Mouse (Mus musculus): ENCODE measurements around the gene Hira.
"Not testable (repeated sequence)": the region's sequence is repeated elsewhere in the genome, so short reads cannot be mapped to it uniquely, and the experiment has no call there.

Gene Hira

DNA sequence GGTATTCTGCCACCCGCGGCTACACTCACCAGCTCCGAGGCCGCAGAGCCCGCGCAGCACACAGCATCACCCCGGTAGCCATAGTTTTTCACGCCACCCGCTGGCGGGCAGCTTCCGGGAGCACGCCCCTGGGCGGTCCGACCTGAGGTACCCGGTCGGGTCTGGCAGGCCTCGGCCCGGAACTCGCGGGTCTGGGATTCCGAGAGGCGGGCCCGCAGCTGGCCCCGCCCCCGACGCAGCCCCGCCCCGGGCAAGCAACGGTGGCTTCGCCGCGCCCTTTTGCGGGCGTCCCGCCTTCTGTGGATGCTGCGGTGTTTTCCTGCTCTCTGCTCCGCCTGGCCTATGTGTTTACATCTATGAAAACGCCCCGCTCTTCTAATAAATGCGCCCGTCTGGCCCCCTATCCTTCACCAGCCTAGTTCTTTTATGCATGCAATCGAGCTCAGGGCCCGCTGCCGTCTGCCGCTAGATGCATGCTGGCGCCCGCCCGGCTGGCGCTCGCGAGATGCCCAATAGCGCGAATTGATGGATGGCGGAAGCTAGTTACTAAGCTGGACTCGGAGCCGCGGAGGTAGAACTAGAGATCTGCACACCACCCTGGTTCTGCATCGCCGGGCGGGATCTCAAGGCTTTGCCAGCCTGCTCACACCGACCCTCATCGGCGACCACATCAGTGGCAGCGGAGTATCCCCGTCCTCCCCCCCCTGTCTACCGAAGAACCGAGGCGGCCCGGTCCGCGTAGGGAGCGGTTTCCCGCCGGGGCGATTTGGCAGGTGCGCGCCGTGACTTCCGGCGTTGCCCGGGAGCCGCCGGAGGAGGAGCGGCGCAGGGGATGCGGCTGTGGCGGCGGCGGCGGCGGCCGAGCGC, at the start of gene Hira, which contains the start of gene Mrpl40:
TSS of gene Hira (plus strand) at position 596 of the 867 bp plus-strand sequence.
TSS of gene Mrpl40 (minus strand) at position 421 of the 867 bp plus-strand sequence.
- DNase-seq (ENCODE audit: low spot score in 2 of 2), result peak; percentile 90 to 93

DNA sequence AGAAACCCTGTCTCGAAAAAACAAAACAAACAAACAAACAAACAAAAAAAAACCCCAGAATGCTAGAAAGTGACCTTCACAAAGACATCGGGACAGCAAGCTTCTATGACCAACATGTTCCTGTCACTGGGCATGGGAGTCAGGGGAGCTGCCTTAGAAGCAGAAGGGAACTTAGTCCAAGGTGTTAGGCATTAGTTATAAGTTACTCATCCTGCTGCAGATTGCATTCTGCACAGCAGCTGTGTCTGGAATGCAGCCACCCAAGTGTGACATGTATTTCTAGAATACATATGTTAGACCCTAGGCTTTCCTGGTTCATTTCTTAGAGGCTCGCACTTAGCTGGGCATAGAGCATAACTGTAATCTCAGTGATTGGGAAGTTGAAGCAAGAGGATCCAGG, 48.2 kb upstream of the Hira start:
- no peak for DNase-seq (ENCODE audit: low spot score in 2 of 2)

DNA sequence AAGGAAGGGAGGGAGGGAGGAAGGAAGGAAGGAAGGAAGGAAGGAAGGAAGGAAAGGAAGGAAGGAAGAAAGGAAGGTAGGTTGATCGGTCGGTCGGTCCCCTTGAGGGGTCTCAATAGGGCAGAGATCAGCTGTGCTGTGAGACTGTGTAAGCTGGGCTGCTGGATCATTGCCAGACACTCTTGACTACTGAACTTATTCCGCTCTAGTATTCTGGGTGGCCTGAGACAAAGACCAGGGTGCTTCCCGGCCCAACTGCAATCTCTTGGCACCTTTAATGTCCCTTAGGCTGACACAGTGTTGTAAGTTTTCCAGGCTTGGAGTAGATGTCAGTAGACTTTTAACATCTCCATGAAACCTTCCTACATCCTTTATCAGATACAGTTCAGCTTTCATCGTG, 47.7 kb upstream of the Hira start:
- no peak for DNase-seq (ENCODE audit: low spot score in 2 of 2)

DNA sequence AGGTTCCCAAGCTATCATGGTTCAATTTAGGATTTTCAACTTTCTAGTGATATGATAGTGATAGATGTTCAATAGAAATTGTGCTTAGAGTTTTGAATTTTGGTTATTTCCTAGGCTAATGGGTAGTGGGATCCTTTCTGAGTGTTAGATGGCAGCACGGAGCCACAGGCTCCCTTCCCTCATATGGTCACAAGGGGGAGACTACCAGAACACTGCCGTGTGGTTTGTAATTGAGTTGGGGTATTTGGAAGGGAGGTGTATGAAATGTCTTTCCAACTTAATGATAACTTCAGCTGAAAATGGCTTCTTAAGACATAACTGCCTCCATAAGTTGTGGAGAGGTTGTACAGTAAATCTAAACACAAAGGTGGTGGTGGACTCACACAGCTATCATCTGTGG, 43.4 kb upstream of the Hira start:
- no peak for DNase-seq (ENCODE audit: low spot score in 2 of 2)

DNA sequence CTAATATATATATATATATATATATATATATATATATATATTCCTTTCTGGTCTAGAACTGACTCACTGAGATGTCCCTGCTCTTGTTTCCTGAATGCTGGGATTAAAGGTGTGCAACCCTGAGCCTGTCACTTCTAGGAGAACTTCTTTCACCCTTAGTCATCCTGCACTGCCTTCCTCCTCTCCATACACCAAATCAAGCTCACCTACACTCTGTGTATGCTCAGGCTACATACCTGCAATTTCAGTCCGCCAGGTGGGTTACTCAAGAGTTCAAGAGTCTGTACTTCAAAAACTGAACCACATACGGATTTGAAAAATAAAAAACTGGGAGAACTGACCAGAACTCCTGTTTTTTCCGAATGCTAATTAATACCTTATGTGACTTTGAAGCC, 40.8 kb upstream of the Hira start:
- no peak for DNase-seq (ENCODE audit: low spot score in 2 of 2)

DNA sequence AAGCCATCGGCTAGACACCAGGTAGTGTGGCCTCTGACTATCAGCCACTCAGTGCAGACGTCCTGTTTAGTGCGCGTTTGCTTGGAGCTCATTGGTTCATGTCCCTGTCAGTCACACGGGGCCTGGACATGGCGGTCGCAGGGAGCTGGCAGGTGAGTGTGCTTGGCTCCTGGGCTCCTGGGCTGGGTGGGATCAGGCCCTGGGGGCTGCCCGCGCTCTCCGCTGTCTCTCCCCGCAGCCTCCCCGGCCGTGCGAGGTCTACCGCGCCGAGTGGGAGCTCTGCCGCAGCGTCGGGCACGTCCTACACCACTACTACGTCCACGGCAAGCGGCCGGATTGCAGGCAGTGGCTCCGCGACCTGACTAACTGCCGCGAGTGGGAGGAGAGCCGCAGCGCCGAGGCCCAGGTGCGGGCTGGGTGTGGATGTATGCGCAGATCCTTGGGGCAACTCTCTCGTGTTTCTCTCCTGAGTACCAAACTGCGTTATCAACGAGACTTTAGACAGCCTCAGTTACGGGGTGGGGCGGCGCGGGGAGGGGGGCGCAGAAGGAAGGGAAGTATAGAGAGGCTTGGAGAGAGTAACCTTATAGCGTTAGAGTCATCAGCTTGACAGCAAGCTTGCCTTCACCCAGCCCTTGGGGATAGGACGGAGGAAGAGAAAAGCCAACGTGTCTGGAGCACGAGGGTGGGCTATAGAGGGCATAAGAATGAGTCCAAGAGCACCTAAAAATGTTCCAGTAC, 40.2 kb upstream of the Hira start, which contains the start of the genes 2510002D24Rik and Gm28539:
TSS of gene 2510002D24Rik (plus strand) at position 111 of the 741 bp plus-strand sequence.
TSS of gene Gm28539 (plus strand) at position 117 of the 741 bp plus-strand sequence.
- peak; percentile 81 to 88 for DNase-seq (ENCODE audit: low spot score in 2 of 2)

DNA sequence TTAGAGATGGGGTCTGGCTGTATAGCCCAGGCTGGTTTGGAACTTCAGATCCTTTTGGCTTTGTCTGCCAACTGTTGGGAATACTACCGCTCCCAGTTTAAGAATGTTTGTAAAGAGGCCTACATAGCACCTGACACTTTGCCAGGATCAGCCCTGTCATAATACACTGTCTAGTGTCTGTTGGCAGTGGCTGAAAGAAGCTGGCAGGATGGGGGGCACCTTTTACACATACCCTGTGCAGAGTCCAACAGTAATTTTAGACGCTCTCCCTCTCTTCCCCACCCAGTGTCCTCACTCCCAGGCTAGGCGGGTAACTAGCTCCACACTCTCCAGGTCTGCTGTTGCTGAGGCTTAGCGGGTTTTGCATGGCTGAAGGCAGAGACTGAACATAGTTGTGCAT, 38.5 kb upstream of the Hira start:
- DNase-seq (ENCODE audit: low spot score in 2 of 2), result no peak

DNA sequence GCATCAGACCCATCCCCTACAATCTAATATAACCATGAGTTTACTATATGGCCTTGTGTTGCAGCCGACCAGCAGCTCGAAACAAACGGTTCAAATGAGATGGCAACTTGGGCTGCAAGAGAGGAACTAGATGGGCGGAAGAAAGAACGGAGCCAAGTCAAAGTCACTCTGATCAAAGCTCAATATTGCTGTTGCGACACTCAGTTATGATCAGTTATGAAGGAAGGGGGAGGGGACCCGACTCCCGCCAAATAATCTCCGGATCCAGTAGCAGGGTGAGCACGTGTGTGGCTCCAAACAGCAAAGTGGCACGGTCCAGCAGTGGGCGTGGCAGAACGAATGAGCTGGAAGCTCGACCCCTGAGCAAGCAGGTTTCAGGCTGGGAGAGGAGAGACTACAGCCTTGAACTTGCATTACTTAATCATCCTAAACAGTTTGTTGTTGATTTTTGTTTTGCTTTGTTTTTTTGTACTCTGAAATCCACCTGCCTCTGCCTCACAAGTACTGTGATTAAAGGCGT, 30.5 kb upstream of the Hira start:
- DNase-seq (ENCODE audit: low spot score in 2 of 2), result no peak

DNA sequence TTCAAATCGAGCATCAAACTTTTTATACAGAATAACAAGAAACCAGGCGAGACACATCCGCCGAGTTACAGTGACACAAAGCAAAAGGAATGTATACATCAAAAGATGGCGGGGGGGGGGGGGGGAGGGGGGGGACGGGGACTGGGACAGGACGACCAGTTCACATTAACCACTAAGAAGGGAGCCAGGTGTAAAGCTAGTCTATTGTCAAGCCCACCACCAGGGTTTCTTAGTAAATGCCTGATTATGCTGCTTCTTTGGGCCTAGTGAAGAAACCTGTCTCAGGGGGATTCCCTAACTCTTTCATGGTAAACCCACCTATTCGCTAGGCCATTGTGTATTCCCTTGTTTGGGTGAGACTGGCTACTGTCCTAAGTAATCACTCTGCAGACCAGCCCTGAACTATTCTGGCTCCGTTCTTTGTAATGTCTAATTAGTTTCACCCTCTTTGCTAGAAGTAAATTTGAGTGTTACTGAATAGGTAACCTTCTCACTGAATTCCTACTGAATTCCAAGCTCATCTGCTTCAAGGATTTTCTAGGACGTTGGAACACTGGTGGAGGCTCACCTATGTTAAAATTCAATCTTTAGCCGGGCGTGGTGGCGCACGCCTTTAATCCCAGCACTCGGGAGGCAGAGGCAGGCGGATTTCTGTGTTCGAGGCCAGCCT, 27.2 kb upstream of the Hira start:
- DNase-seq (ENCODE audit: low spot score in 2 of 2), result not testable (repeated sequence)

DNA sequence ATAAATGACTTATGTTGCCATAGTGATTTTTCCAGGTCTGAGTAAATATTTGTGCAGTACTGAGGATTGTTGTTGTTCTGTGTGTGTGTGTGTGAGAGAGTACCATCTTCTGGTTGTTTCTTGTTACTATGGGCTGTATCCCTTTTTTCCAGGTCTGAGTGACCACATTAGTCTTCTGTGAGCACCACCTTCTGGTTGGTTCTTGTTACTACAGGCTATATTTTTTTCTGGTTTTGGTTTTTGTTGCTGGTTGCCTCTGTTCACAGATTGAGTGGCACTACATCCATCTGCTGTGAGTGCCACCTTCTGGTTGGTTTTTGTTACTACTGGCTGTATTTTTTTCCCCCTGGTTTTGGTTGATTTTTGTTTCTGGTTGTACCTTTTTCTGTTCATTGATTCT, 18.3 kb upstream of the Hira start:
- DNase-seq (ENCODE audit: low spot score in 2 of 2), result no peak

DNA sequence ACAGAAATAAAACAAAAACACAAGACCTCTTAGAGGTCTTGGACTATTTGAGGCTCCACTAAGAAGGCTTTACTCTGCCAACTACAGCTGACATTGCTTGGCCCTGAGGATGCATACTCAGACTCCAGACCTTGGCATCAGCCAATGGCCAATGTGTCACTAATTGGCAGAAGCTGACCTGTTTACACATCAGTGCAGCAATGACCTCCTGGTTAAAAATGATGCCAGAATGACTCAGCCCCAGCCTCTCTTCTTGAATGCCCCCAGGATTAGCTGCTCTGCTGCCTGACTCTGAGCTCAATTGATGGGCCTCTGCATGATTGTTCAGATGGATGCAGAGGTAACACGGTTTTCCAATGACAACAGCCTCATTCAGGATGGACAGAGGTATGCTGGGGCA, 16.7 kb upstream of the Hira start:
- no peak for DNase-seq (ENCODE audit: low spot score in 2 of 2)

DNA sequence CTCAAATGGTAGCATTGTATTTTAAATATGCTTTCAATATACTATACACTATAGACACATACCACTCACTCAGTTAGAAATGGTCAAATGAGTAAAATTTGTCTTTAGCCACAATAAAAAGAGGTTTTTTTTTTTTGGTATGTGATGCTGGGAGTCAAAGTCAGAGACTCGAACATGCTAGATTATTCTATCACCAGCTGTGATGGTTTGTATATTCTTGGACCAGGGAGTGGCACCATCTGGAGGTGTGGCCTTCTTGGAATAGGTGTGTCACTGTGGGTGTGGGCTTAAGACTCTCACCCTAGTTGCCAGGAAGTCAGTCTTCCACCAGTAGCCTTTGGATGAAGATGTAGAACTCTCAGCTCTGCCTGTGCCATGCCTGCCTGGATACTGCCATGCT, 6.3 kb upstream of the Hira start:
- not testable (repeated sequence) for DNase-seq (ENCODE audit: low spot score in 2 of 2)

DNA sequence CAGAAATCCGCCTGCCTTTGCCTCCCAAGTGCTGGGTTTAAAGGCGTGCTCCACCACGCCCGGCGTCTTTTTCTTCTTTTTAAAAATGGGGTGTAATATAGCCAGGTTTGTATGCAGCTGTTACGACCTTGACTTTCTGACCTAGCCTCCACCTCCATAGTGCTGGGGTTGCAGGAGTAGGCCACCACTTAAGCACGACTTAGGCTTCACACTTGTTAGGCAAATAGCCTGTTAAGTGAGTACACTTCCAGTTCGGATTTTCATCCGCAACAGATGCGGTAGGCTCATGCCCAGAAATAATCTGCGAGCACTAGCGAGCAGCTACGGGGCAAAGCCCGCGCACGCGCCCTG, 771 bp upstream of the Hira start:
- no peak for DNase-seq (ENCODE audit: low spot score in 2 of 2)

DNA sequence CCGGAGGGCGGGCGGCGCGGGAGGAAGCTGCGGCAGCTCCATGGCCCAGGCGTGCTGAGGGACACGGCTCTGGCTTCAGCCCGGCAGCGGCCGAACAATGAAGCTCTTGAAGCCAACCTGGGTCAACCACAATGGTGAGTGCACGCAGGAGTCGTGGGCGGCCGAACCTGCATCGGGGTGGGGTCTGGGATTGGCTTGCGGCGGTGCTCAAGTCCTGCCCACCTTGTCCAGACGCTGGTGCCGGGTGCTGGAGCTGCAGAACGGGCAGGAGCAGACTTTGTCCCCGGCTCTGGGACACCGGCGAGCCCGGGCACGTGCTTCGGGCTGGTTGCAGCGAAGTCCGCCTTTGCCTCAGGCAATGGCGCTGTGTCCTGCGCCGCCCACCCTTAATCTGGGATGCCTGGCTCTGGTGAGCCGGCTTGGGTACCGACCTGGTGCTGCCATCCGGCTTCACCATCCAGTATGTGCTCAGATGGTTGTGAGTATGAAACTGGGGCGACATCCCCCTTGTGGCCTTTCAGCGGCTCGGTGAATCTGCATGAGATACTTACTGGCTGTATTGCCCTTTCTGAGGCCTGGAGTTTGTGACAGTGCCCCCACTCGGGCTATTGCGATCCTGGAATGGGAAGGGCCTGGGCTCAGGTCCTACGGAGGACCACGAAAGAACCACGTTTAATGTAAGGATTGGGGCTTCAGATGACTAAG, 701 bp downstream of the Hira start:
- DNase-seq (ENCODE audit: low spot score in 2 of 2), result peak; percentile 25 to 50

DNA sequence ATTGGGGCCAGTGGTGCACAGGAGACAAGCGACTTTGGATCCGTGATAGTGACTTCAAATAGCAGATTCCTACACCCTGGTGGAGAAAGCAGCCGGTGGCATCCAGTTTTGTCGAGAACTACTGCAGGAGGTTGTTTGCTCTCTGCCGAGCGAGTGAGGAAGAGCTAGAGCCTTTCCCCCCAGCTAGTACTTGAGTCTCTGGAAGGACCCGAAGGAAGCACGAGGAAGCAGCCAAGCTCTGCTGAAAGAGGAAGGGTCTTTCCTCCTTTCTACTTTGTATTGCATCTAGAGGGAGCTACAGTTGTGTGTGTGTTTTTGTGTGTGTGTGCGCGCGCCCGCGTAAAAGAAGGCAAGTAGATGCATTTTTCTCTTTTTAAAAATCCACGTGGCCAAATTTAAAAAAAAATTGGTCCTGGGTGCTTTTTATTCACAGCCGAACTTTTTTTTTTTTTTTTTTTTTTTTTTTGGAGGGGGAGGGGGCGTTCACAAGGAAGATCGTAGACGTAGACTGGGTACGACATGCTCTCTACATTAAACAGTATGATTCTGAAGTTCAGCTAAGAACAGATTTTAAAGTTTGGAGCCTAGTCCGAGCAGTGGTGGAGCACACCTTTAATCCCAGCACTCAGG, 1.4 kb downstream of the Hira start:
- DNase-seq (ENCODE audit: low spot score in 2 of 2), result no peak

DNA sequence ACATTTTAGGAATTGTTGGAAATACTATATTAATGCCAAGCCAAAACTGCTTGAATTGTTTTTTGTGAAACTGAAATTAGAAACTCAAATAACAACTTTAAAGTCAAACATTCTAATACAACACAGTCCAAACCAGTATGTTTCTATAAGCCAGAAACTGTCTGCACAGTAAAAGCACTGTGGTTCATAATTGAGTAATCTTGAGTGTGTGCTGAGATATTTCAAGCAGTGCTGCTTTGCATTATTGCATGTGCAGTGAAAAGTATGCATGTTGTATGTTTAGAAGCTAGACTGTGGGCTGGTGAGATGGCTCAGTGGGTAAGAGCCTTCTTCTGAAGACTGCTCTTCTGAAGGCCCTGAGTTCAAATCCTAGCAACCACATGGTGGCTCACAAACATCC, 7.2 kb downstream of the Hira start:
- no peak for DNase-seq (ENCODE audit: low spot score in 2 of 2)

DNA sequence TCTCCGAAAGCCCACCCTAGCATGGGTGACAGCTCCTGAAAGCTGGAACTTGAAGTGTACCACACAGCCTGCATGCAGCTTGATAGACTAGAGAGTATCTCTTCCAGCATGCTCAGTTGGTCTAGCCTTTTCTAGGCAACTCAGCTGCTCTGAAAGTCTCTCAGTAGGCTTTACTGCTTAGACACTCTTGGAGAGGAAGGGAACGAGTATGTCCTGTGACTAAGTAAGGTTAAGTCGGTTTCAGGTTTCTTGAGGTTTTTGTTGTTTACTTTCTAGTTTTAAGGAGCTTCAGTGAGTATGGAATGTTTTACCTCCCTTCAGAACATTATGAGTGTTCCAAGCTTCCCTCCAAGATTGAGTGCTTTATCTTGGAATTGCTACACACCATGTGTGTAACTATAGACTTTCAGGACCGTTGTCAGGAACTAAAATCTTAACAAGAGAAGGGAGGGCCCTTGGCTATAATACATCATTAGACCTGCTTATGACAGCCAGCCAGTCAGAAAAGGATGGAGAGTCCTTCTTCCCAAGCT, 17.1 kb downstream of the Hira start:
- DNase-seq (ENCODE audit: low spot score in 2 of 2), result no peak

DNA sequence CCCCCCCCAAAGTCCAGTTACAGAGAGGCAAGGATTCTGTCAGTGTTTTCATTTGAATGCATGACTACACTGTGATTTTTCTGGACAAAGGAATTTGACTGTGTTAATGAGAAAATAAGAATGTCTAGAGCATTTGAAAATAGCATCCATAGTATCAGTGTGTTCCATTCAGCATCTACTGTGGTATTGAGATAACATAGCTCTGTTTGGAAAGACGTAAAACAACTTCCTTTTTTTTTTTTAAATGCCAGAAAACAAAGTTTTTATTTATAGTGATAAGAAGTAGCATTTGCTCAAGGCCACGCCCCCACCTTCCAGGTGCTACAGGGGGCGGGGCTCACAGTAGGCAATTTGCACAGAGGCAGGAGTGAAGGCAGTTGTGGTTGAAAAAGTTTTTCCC, 18.4 kb downstream of the Hira start:
- DNase-seq (ENCODE audit: low spot score in 2 of 2), result no peak

DNA sequence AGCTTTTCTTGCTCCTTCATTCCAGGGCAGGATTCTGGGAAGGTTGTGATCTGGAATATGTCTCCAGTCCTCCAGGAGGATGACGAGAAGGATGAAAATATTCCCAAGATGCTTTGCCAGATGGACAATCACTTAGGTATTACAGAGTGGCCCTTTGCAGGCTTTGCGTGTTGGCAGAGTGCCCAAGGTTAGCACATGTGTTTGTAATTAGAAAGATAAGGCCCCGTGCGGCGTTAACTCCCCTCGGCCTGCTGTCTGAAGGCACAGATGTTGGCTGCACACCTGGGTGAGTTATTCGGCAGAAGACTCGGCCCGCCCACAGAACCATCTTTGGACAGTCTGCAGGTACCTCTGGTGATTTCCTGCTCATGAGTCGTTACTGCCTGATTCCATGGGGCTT, 19.6 kb downstream of the Hira start:
- DNase-seq (ENCODE audit: low spot score in 2 of 2), result peak; percentile 42

DNA sequence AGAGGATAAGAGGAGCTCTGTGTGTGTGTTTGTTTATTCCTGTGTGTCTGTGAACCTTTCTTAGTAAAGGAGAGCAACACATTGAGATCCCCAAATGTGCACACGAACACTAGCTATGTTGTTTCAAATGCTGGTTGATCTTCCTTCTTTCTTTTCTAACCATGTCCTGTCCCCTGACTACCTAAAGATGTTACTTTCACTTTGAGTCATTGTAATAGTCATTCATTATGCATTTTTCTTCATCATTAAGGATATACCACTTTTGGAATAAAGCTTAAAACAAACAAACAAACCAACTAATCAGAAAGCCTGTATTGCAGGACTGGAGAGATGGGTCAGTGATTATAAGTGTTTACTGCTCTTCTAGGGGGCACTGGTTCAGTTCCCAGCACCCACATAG, 28.8 kb downstream of the Hira start:
- no peak for DNase-seq (ENCODE audit: low spot score in 2 of 2)

DNA sequence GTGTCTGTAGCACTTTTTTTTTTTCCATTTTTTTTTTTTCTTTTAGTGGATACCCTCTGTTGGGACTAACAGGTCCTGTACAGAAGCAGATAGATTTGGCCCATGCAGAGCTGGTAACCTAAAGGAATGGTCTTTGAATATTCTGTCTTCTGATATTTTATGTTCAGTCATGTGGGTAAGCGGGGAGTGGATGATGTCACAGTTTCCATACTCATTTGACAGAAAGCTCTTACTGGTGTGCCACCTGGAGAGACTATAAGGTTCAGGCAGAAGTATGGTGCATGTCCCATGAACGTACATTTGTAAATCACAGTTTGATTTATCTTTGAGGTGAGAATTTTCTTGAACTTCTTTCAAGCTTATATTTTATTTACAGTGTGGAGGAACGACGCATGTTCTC, 39.2 kb downstream of the Hira start:
- no peak for DNase-seq (ENCODE audit: low spot score in 2 of 2)
